Mouse (Mus musculus): ENCODE results near the gene Cep250. TPM values are rescaled to one million over a fixed set of nuclear protein-coding genes. Genes with fewer than 3 reads are reported as not detected.
A peak's percentile ranks its signal among the peaks of the same experiment; 100 is the strongest.

Gene Cep250
- polyA plus RNA-seq, 1 experiment from 2014 or later, result 14.0 TPM

- Histone ChIP-seq H3K9ac (ENCODE audit: low read depth, low read length) (no peak overlapping the region), H3K4me3 (ENCODE audit: low read length) (no peak overlapping the region), H3K27me3 (replicated peaks; ENCODE audit: control insufficient read depth, insufficient read depth, low read length) (no peaks in the 10 kb centered on the region), H3K9me3 (ENCODE audit: control insufficient read depth, low read length) (no peaks in the 10 kb centered on the region), H3K4me1 (ENCODE audit: control insufficient read depth, insufficient read depth, low read depth, low read length) (no peaks in the 10 kb centered on the region), H3K27ac (ENCODE audit: low read depth, low read length) (no peak overlapping the region), H3K4me2 (ENCODE audit: low read length) (no peak overlapping the region), H3K36me3 (ENCODE audit: control insufficient read depth, insufficient read depth, low read length) (no peaks in the 10 kb centered on the region)
- no peak for ATAC-seq
- 93% methylated on average over 3 of the region's 3 CpGs for WGBS
Observed at GRCm38 (mm10) chr2:156039390-156039789, 83.1 kb downstream of the Cep250 start.

GRCm38 (mm10) chr2:156042903-156043302 is 86.6 kb downstream of the Cep250 start:
- WGBS, result 80% methylated on average over 8 of the region's 8 CpGs
- no peaks in the 10 kb centered on the region for H3K27me3 ChIP-seq (replicated peaks; ENCODE audit: control insufficient read depth, insufficient read depth, low read length)
- no peak overlapping the region for H3K4me2 ChIP-seq (ENCODE audit: low read length)
- no peak for ATAC-seq
- no peaks in the 10 kb centered on the region for H3K36me3 ChIP-seq (ENCODE audit: control insufficient read depth, insufficient read depth, low read length)
- H3K9me3 ChIP-seq (ENCODE audit: control insufficient read depth, low read length), result no peaks in the 10 kb centered on the region
- no peaks in the 10 kb centered on the region for H3K4me1 ChIP-seq (ENCODE audit: control insufficient read depth, insufficient read depth, low read depth, low read length)
- H3K4me3 ChIP-seq (ENCODE audit: low read length), result no peak overlapping the region
- H3K9ac ChIP-seq (ENCODE audit: low read depth, low read length), result no peak overlapping the region
- no peak overlapping the region for H3K27ac ChIP-seq (ENCODE audit: low read depth, low read length)

GRCm38 (mm10) chr2:156047929-156048328 is 91.7 kb downstream of the Cep250 start:
- 7% methylated on average over 19 of the region's 19 CpGs for WGBS
- Histone ChIP-seq H3K4me1 (ENCODE audit: control insufficient read depth, insufficient read depth, low read depth, low read length) (no peaks in the 10 kb centered on the region), H3K9me3 (ENCODE audit: control insufficient read depth, low read length) (no peaks in the 10 kb centered on the region), H3K4me2 (ENCODE audit: low read length) (0 out of 2 replicates have a peak overlapping the region, but pooled peaks have one; percentile 11), H3K36me3 (ENCODE audit: control insufficient read depth, insufficient read depth, low read length) (no peaks in the 10 kb centered on the region), H3K27me3 (replicated peaks; ENCODE audit: control insufficient read depth, insufficient read depth, low read length) (no peaks in the 10 kb centered on the region), H3K27ac (ENCODE audit: low read depth, low read length) (no peak overlapping the region), H3K9ac (ENCODE audit: low read depth, low read length) (no peak overlapping the region), H3K4me3 (ENCODE audit: low read length) (no peak overlapping the region)
- no peak for ATAC-seq

Other genes starting within 250 kb of the Cep250 start
- gene Edem2, start 227.0 kb upstream of the Cep250 start, polyA plus RNA-seq (2015; fragmentation: Nextera tagmentation; extraction: Ambion mirVana), result 42.4 and 45.5 TPM in 2 replicates
- gene Gm17581, start 220.6 kb upstream of the Cep250 start, polyA plus RNA-seq (2015; fragmentation: Nextera tagmentation; extraction: Ambion mirVana), result not detected in 2 replicates
- 2.3 and 3.7 TPM in 2 replicates for gene Procr, start 205.3 kb upstream of the Cep250 start, polyA plus RNA-seq (2015; fragmentation: Nextera tagmentation; extraction: Ambion mirVana)
- 16.0 and 16.8 TPM in 2 replicates for gene Mmp24, start 181.1 kb upstream of the Cep250 start, polyA plus RNA-seq (2015; fragmentation: Nextera tagmentation; extraction: Ambion mirVana)
- gene BC029722, start 137.0 kb upstream of the Cep250 start, polyA plus RNA-seq (2015; fragmentation: Nextera tagmentation; extraction: Ambion mirVana), result 43.6 and 47.5 TPM in 2 replicates
- 151 TPM in 2 replicates for gene Eif6, start 129.5 kb upstream of the Cep250 start, polyA plus RNA-seq (2015; fragmentation: Nextera tagmentation; extraction: Ambion mirVana)
- gene Fam83c, start 121.6 kb upstream of the Cep250 start, polyA plus RNA-seq (2015; fragmentation: Nextera tagmentation; extraction: Ambion mirVana), result 0.41 and 0.61 TPM in 2 replicates
- gene Uqcc1, start 26.1 kb upstream of the Cep250 start, polyA plus RNA-seq (2015; fragmentation: Nextera tagmentation; extraction: Ambion mirVana), result 66.3 and 74.9 TPM in 2 replicates
- gene Gm15557, start 15.7 kb upstream of the Cep250 start, polyA plus RNA-seq (2015; fragmentation: Nextera tagmentation; extraction: Ambion mirVana), result not detected in 2 replicates
- gene Gdf5, start 11.1 kb upstream of the Cep250 start, polyA plus RNA-seq (2015; fragmentation: Nextera tagmentation; extraction: Ambion mirVana), result 2.3 and 3.1 TPM in 2 replicates
- gene 6430550D23Rik, start 51.5 kb downstream of the Cep250 start, polyA plus RNA-seq (2015; fragmentation: Nextera tagmentation; extraction: Ambion mirVana), result 1.4 and 2.5 TPM in 2 replicates
- gene Ergic3, start 51.6 kb downstream of the Cep250 start, polyA plus RNA-seq (2015; fragmentation: Nextera tagmentation; extraction: Ambion mirVana), result 479 and 492 TPM in 2 replicates
- not detected in 2 replicates for gene Fer1l4, start 96.5 kb downstream of the Cep250 start, polyA plus RNA-seq (2015; fragmentation: Nextera tagmentation; extraction: Ambion mirVana)
- 7.7 and 9.6 TPM in 2 replicates for gene Spag4, start 108.7 kb downstream of the Cep250 start, polyA plus RNA-seq (2015; fragmentation: Nextera tagmentation; extraction: Ambion mirVana)
- 27.8 and 28.3 TPM in 2 replicates for gene Cpne1, start 155.5 kb downstream of the Cep250 start, polyA plus RNA-seq (2015; fragmentation: Nextera tagmentation; extraction: Ambion mirVana)
- gene Rbm12, start 155.5 kb downstream of the Cep250 start, polyA plus RNA-seq (2015; fragmentation: Nextera tagmentation; extraction: Ambion mirVana), result 19.3 and 27.6 TPM in 2 replicates
- 15.5 and 19.5 TPM in 2 replicates for gene Gm28036, start 170.6 kb downstream of the Cep250 start, polyA plus RNA-seq (2015; fragmentation: Nextera tagmentation; extraction: Ambion mirVana)
- gene Romo1, start 187.6 kb downstream of the Cep250 start, polyA plus RNA-seq (2015; fragmentation: Nextera tagmentation; extraction: Ambion mirVana), result 393 and 432 TPM in 2 replicates
- 37.7 and 39.9 TPM in 2 replicates for gene Nfs1, start 187.7 kb downstream of the Cep250 start, polyA plus RNA-seq (2015; fragmentation: Nextera tagmentation; extraction: Ambion mirVana)
- gene Rbm39, start 223.8 kb downstream of the Cep250 start, polyA plus RNA-seq (2015; fragmentation: Nextera tagmentation; extraction: Ambion mirVana), result 369 and 377 TPM in 2 replicates
- gene Phf20, start 240.0 kb downstream of the Cep250 start, polyA plus RNA-seq (2015; fragmentation: Nextera tagmentation; extraction: Ambion mirVana), result 111 and 117 TPM in 2 replicates

All from hindbrain, embryonic 16.5 days (tissue).